Mouse (Mus musculus) hindbrain, embryonic 15.5 days (tissue): Measurements from ENCODE around the gene Ptbp1. TPM values are rescaled to one million over a fixed set of nuclear protein-coding genes. Genes with fewer than 3 reads are reported as not detected.
"Not testable (repeated sequence)": the region's sequence is repeated elsewhere in the genome, so short reads cannot be mapped to it uniquely, and the experiment has no call there.

Source experiments
- ATAC-seq: fragments of 200-750 bp; cut with Nextera tagmentation; 2 replicates; pipeline ENCODE4 v1.8.0; 2017; ENCODE audit warnings: low read depth, moderate number of reproducible peaks, moderate TSS enrichment; ENCODE audit not compliant: low FRiP score
- H3K27ac ChIP-seq: fragments of 300-500 bp; sonication (generic); replicated peaks from 2 replicates; pipeline ENCODE4 v1.5.1; 2015; ENCODE audit warnings: mild to moderate bottlenecking, inconsistent platforms
- H3K27me3 ChIP-seq: fragments of 300-500 bp; sonication (generic); 2 replicates; pipeline ENCODE4 v1.6.1; 2015; ENCODE audit warnings: control low read depth, inconsistent platforms
- H3K36me3 ChIP-seq: fragments of 300-500 bp; sonication (generic); 2 replicates; pipeline ENCODE4 v1.6.1; 2015; ENCODE audit warnings: control low read depth, inconsistent platforms
- H3K4me1 ChIP-seq: fragments of 300-500 bp; sonication (generic); replicated peaks from 2 replicates; pipeline ENCODE4 v1.6.1; 2015; ENCODE audit warnings: control low read depth, inconsistent platforms
- H3K4me2 ChIP-seq: fragments of 300-500 bp; sonication (generic); 2 replicates; pipeline ENCODE4 v1.6.1; 2015; ENCODE audit warnings: moderate library complexity, mild to moderate bottlenecking, inconsistent platforms
- H3K4me3 ChIP-seq: fragments of 300-500 bp; sonication (generic); 2 replicates; pipeline ENCODE4 v1.5.1; 2015; ENCODE audit warnings: mild to moderate bottlenecking, inconsistent platforms
- H3K9ac ChIP-seq: fragments of 300-500 bp; sonication (generic); 2 replicates; pipeline ENCODE4 v1.6.1; 2015; ENCODE audit warnings: inconsistent platforms
- H3K9me3 ChIP-seq: fragments of 300-500 bp; sonication (generic); 2 replicates; pipeline ENCODE4 v1.6.1; 2016; ENCODE audit warnings: control low read depth, inconsistent platforms
- WGBS: fragments of 180-500 bp; shearing (Covaris S2); methylation state at CpG from one replicate; pipeline ENCODE4 v1.1.7; 2015; 5-methylcytosine and 5-hydroxymethylcytosine counted together
- polyA plus RNA-seq: library from polyadenylated mRNA; unstranded; fragments of >200 nt; fragmentation: Nextera tagmentation; extraction: Ambion mirVana; gene quantifications from 2 replicates; pipeline ENCODE4 v1.2.1, GENCODE M21; 2015

The Ptbp1 gene
- polyA plus RNA-seq, 1 experiment from 2014 or later = 77.1 TPM

GRCm38 (mm10) chr10:79877174-79877573 lies 22.9 kb downstream of the Ptbp1 start:
- Histone ChIP-seq H3K9ac (no peak overlapping the region), H3K4me3 (no peak overlapping the region), H3K36me3 (no peaks in the 10 kb centered on the region), H3K27ac (no peak overlapping the region), H3K4me2 (no peak overlapping the region), H3K4me1 (peaks cover 21% of the 10 kb centered on the region), H3K9me3 (no peaks in the 10 kb centered on the region), H3K27me3 (peaks cover 10% of the 10 kb centered on the region)
- WGBS = 71% methylated on average over 1 of the region's 1 CpGs
- ATAC-seq = no peak

GRCm38 (mm10) chr10:79877757-79878156 lies 23.5 kb downstream of the Ptbp1 start:
- Histone ChIP-seq H3K36me3 (no peaks in the 10 kb centered on the region), H3K4me3 (no peak overlapping the region), H3K4me2 (no peak overlapping the region), H3K27ac (no peak overlapping the region), H3K9me3 (no peaks in the 10 kb centered on the region), H3K27me3 (peaks cover 16% of the 10 kb centered on the region), H3K4me1 (peaks cover 21% of the 10 kb centered on the region), H3K9ac (no peak overlapping the region)
- 31% methylated on average over 12 of the region's 12 CpGs for WGBS
- ATAC-seq = no peak

- Histone ChIP-seq H3K27ac (no peak overlapping the region), H3K4me3 (no peak overlapping the region), H3K36me3 (no peaks in the 10 kb centered on the region), H3K4me1 (peaks cover 18% of the 10 kb centered on the region), H3K9ac (no peak overlapping the region), H3K27me3 (peaks cover 18% of the 10 kb centered on the region), H3K9me3 (no peaks in the 10 kb centered on the region), H3K4me2 (no peak overlapping the region)
- ATAC-seq = no peak
- 27% methylated on average over 3 of the region's 3 CpGs for WGBS
These were observed 25.3 kb downstream of the Ptbp1 start for GRCm38 (mm10) chr10:79879527-79879926.

- H3K4me3 ChIP-seq = no peak overlapping the region
- H3K9ac ChIP-seq = no peak overlapping the region
- peaks cover 10% of the 10 kb centered on the region for H3K4me1 ChIP-seq
- no peak overlapping the region for H3K27ac ChIP-seq
- H3K9me3 ChIP-seq = no peaks in the 10 kb centered on the region
- no peaks in the 10 kb centered on the region for H3K36me3 ChIP-seq
- 21% methylated on average over 9 of the region's 9 CpGs for WGBS
- peaks cover 18% of the 10 kb centered on the region for H3K27me3 ChIP-seq
- no peak overlapping the region for H3K4me2 ChIP-seq
- ATAC-seq = no peak
These were observed 26.5 kb downstream of the Ptbp1 start for GRCm38 (mm10) chr10:79880721-79881120.

GRCm38 (mm10) chr10:79881981-79882380 lies 27.8 kb downstream of the Ptbp1 start:
- WGBS = 8% methylated on average over 22 of the region's 22 CpGs
- no peak overlapping the region for H3K27ac ChIP-seq
- peaks cover 18% of the 10 kb centered on the region for H3K27me3 ChIP-seq
- ATAC-seq = no peak
- H3K4me3 ChIP-seq = no peak overlapping the region
- H3K9me3 ChIP-seq = no peaks in the 10 kb centered on the region
- peak overlapping the region; percentile 35 for H3K4me2 ChIP-seq
- H3K4me1 ChIP-seq = peaks cover 10% of the 10 kb centered on the region
- no peaks in the 10 kb centered on the region for H3K36me3 ChIP-seq
- no peak overlapping the region for H3K9ac ChIP-seq

GRCm38 (mm10) chr10:79883297-79884084 lies 29.3 kb downstream of the Ptbp1 start:
- Histone ChIP-seq H3K36me3 (no peaks in the 10 kb centered on the region), H3K4me2 (no peak overlapping the region), H3K27ac (no peak overlapping the region), H3K9me3 (no peaks in the 10 kb centered on the region), H3K9ac (no peak overlapping the region), H3K27me3 (peaks cover 21% of the 10 kb centered on the region), H3K4me3 (no peak overlapping the region), H3K4me1 (peaks cover 10% of the 10 kb centered on the region)
- ATAC-seq = no peak
- WGBS = 15% methylated on average over 22 of the region's 22 CpGs

- no peak overlapping the region for H3K9ac ChIP-seq
- H3K9me3 ChIP-seq = no peaks in the 10 kb centered on the region
- H3K4me3 ChIP-seq = no peak overlapping the region
- H3K27me3 ChIP-seq = peaks cover 21% of the 10 kb centered on the region
- no peak overlapping the region for H3K27ac ChIP-seq
- no peaks in the 10 kb centered on the region for H3K36me3 ChIP-seq
- no peak overlapping the region for H3K4me2 ChIP-seq
- WGBS = 56% methylated on average over 4 of the region's 4 CpGs
- H3K4me1 ChIP-seq = peaks cover 10% of the 10 kb centered on the region
- ATAC-seq = no peak; the same call in 1 of the 2 replicates
These were observed 30.2 kb downstream of the Ptbp1 start for GRCm38 (mm10) chr10:79884446-79884845.

GRCm38 (mm10) chr10:79884938-79885337 lies 30.7 kb downstream of the Ptbp1 start:
- H3K4me1 ChIP-seq = peaks cover 10% of the 10 kb centered on the region
- not testable (repeated sequence) for H3K36me3 ChIP-seq, H3K4me3 ChIP-seq, H3K27ac ChIP-seq, H3K4me2 ChIP-seq, ATAC-seq, H3K9me3 ChIP-seq, H3K9ac ChIP-seq
- 80% methylated on average over 3 of the region's 3 CpGs for WGBS
- peaks cover 21% of the 10 kb centered on the region for H3K27me3 ChIP-seq

GRCm38 (mm10) chr10:79886054-79886453 lies 31.8 kb downstream of the Ptbp1 start, which contains the start of gene Elane:
Elane (plus strand) TSS chr10:79886247.
- no peaks in the 10 kb centered on the region for H3K9me3 ChIP-seq
- H3K4me2 ChIP-seq = no peak within 1 kb of the TSS
- H3K4me1 ChIP-seq = peaks cover 10% of the 10 kb centered on the region
- peaks cover 18% of the 10 kb centered on the region for H3K27me3 ChIP-seq
- H3K36me3 ChIP-seq = no peaks in the 10 kb centered on the region
- no peak within 1 kb of the TSS for H3K9ac ChIP-seq
- no peak within 1 kb of the TSS for H3K27ac ChIP-seq
- no peak for ATAC-seq
- no peak within 1 kb of the TSS for H3K4me3 ChIP-seq
- WGBS = 80% methylated on average over 6 of the region's 6 CpGs

- H3K27ac ChIP-seq = no peak overlapping the region
- WGBS = 84% methylated on average over 8 of the region's 8 CpGs
- H3K4me2 ChIP-seq = no peak overlapping the region
- no peaks in the 10 kb centered on the region for H3K9me3 ChIP-seq
- H3K27me3 ChIP-seq = peaks cover 14% of the 10 kb centered on the region; the same call in 1 of the 2 replicates
- no peak for ATAC-seq
- no peak overlapping the region for H3K9ac ChIP-seq
- H3K4me3 ChIP-seq = no peak overlapping the region
- H3K36me3 ChIP-seq = no peaks in the 10 kb centered on the region
- peaks cover 10% of the 10 kb centered on the region for H3K4me1 ChIP-seq
These were observed 32.4 kb downstream of the Ptbp1 start for GRCm38 (mm10) chr10:79886611-79887010.

GRCm38 (mm10) chr10:79889386-79889785 lies 35.2 kb downstream of the Ptbp1 start:
- Histone ChIP-seq H3K4me2 (no peak overlapping the region), H3K4me1 (no peaks in the 10 kb centered on the region; the same call in 1 of the 2 replicates), H3K4me3 (no peak overlapping the region), H3K9me3 (no peaks in the 10 kb centered on the region), H3K36me3 (no peaks in the 10 kb centered on the region), H3K27ac (no peak overlapping the region), H3K9ac (no peak overlapping the region), H3K27me3 (0 out of 2 replicates have a peak, but pooled peaks cover 3% of the 10 kb centered on the region)
- 84% methylated on average over 2 of the region's 2 CpGs for WGBS
- ATAC-seq = no peak

- no peak within 1 kb of the TSS for H3K9ac ChIP-seq
- no peak within 1 kb of the TSS for H3K4me3 ChIP-seq
- H3K9me3 ChIP-seq = no peaks in the 10 kb centered on the region
- 37% methylated on average over 5 of the region's 5 CpGs for WGBS
- no peak within 1 kb of the TSS for H3K4me2 ChIP-seq
- peaks cover 6% of the 10 kb centered on the region; the same call in 1 of the 2 replicates for H3K36me3 ChIP-seq
- 0 out of 2 replicates have a peak, but pooled peaks cover 3% of the 10 kb centered on the region for H3K27me3 ChIP-seq
- H3K4me1 ChIP-seq = no peaks in the 10 kb centered on the region
- no peak within 1 kb of the TSS for H3K27ac ChIP-seq
- ATAC-seq = no peak
These were observed 36.4 kb downstream of the Ptbp1 start, which contains the start of gene Cfd for GRCm38 (mm10) chr10:79890670-79891069. Cfd (plus strand) TSS chr10:79890853.
